Mouse (Mus musculus): ENCODE measurements at regions not wholly inside any gene's neighbourhood (a gene's known extent, or its start where the extent isn't known, plus 50 kb on each side); places are given as distances from the start of the nearest gene placed in this dataset.
A peak's percentile ranks its signal among the peaks of the same experiment; 100 is the strongest.
"Not testable (repeated sequence)": the region's sequence is repeated elsewhere in the genome, so short reads cannot be mapped to it uniquely, and the experiment has no call there.

DNA sequence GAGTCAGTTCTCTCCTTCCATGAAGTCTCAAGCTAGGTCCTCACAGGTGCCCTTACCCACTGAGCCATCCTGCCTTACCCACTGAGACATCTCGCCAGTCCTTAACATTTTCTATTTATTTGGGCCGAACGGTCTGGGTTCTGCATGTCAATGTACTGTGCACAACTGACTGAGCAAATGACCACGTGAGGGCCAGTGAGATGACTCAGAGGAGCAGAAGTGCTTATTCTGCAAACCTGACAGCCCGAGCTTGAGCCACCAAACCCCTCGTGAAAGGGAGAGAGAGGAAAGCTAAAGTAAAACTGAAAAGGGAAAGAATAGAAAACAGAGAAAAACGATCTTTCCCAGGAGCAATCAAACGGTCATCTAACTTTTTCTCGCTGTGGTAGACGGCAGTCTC is 52.2 kb upstream of the Nmd3 start:
- DNase-seq: no peak

DNA sequence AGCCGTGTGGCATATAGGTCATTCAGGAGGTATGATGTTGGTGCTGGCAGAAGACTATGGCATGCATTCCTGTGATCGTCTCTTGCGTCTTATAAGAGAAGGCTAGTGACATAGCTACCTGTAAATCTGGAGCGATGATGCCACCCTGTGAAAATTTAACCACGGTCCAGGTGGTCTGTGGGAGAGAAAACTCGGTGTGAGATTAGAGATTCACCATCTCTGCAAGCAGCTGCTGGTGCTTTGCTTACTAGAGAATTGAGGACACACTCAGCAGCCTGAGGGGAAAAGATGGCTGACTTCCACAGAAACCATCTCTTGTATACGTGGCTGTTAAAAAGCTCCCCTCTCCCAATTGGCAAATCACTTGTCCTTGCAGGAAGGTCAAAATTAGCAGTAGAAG is 54.0 kb upstream of the Nmd3 start:
- no peak for DNase-seq

DNA sequence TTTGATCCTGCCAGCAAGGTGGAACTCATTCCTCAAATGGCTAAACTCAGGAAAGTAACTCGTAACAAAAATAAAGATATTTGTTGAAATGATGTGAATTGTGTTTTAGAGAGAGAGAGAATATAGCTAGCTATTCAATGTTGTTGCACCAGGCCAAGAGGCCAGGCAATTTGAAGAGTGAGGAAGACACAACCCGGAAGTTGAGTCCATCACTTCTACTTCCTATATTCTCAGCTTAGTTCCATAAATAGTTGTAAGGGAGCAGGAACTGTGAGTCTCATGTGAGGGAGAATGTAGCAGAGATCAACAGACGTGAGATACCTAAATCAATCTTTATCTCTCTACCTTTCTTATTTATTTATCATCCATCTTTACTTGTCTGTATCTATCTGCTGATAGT is 54.4 kb upstream of the Nmd3 start:
- DNase-seq: no peak

DNA sequence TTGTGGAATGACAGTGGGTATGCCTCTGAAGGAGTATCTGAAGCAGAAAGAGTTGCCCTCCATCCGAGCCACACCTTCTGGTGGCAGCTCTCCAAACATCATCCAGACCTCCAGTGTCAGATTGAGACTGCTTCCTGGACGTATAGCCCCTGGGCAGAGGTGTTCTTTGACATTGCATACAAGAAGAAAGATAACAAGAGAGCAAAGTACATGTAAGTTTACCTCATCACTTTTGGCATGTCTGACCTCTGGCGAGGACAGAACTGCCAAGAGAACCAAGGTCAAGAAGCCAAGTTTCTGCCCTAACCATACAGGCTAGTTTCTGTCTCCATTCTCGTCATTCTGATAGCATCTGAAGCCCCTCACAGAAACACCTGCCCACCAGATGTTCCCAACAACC is 57.5 kb upstream of the Nmd3 start:
- no peak for DNase-seq

DNA sequence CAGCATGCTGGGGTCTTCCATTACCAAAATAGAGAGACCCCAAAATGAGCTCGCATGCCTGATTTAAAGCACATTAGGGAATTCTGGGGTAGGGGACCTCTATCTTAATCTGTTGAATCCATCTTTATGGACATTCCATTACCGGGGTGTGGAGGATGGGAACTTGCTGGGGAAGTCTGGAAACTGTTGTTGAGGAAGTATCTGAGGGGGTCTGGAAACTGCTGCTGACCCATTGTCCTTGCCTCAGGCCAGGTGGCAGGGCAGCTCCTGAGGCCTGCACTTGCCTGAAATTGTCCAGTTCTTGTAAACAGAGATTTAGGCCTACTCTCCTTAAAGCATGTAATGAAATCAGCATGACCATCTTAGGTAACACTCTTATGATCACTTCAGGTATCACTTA is 59.4 kb upstream of the B3galnt1 start:
- no peak for DNase-seq

DNA sequence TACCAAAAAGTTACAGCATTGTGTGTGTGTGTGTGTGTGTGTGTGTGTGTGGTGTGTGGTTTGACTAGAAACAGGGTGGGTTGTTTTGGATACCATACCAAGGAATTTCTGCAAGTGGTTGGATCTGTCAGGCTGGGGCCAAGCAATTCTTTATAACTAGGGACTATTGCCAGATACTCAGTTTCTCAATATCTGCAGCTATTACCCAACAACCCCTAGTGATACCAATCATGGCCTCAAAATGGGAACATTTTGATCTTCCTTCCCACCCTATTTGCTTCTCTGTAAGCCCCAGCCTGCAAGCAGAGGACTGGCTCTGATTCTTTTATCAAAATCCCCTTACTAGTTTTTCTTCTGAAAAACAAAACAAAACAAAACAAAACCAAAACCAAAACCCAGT is 58.8 kb upstream of the B3galnt1 start:
- no peak for DNase-seq

DNA sequence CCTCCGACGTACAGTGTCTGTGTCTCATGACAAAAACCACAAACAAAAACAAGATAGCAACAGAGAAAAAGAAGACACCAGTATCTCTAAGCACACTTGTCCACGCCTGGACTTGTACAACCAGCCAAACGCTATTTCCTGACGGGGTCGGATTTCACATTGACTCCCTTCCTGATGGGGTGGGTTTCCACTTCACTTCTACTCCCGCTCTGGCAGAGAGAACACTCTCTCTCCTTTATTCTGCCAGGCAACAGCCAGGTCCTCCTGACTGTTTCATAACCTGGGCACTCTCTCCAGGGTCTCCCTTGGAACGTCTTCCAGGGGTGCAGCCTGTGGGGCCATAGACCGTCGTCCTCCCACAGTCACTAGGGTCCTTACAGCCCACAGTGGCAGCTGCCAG is 56.9 kb upstream of the B3galnt1 start:
- not testable (repeated sequence) for DNase-seq

DNA sequence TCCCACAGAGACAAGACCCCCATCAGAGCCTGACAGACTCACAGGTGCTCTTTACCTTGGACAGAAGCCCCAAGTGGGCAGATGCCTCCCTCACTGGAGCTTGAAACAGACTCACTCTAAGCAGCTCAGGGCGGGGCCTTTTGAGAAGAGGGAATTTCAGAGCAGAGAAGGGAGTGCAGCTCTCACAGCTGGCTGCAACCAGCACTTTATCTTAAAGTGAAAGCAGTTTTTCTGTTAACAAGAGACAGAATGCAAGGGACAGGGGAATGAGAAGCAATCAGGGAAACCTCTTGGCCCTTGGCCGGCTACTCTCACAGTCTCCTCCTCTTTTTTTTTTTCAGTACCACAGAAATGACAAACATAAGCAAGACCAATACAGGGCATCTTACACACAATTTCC is 56.2 kb upstream of the B3galnt1 start:
- DNase-seq: peak; percentile 43 to 53

DNA sequence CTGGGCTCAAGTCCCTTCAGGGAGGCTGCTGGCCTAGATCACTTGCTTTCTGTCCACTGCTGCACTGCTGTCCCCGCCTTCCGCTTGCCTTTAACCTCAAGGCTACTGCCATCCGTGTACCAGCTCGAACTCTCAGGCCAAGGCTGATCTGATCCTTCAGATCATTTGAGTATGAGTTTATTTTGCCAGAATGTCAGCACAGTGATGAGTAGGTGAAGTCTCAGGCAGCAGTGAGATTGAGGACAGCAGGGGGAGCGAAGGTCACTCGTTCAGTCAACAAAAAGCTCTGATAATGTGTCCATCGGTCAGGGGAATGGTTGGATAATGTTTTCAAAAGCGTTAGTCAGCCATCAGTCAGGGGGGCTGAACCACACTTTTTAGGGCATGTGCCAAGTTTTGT is 54.6 kb upstream of the B3galnt1 start:
- DNase-seq: not testable (repeated sequence)

DNA sequence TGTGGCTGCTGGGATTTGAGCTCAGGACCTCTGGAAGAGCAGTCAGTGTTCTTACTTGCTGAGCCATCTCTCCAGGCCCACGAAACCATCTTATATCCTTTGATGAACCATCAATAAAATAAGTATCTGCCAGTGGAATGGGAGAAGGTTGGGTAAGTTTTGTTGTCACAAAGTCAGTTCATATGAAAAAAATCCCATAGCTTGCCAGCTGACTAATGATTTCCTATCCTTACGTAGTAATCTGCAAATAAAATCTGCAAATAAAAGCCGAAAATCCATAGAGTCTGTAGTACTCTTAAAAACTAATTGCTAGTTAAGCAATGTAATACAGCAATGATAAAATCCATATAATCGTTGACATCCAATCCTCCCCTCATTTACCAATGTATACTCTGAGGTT is 50.8 kb upstream of the B3galnt1 start:
- DNase-seq: no peak
